Mouse (Mus musculus): ENCODE results near the gene Myo15. TPM values are rescaled to one million over a fixed set of nuclear protein-coding genes. Genes with fewer than 3 reads are reported as not detected.

Myo15 gene
- polyA plus RNA-seq (2015; fragmentation: Nextera tagmentation; extraction: Ambion mirVana): not detected in 2 replicates

GRCm38 (mm10) chr11:60469039-60469438, at the start of gene Myo15:
TSS of gene Myo15 (plus strand) at chr11:60469339.

GRCm38 (mm10) chr11:60454080-60454744, 14.9 kb upstream of the Myo15 start, which contains the start of gene Drg2:
TSS of gene Drg2 (plus strand) at chr11:60454591.

GRCm38 (mm10) chr11:60536180-60536858, 67.2 kb downstream of the Myo15 start, which contains the start of gene Alkbh5:
TSS of gene Alkbh5 (plus strand) at chr11:60536381.

Other genes starting within 250 kb of the Myo15 start
- 51.1 and 51.3 TPM in 2 replicates for gene Srebf1, start 246.8 kb upstream of the Myo15 start, polyA plus RNA-seq (2015; fragmentation: Nextera tagmentation; extraction: Ambion mirVana)
- gene Tom1l2, start 116.4 kb upstream of the Myo15 start, polyA plus RNA-seq (2015; fragmentation: Nextera tagmentation; extraction: Ambion mirVana): 23.3 and 24.1 TPM in 2 replicates
- gene Drc3, start 116.0 kb upstream of the Myo15 start, polyA plus RNA-seq (2015; fragmentation: Nextera tagmentation; extraction: Ambion mirVana): 0.34 and 0.43 TPM in 2 replicates
- gene Gid4, start 52.2 kb upstream of the Myo15 start, polyA plus RNA-seq (2015; fragmentation: Nextera tagmentation; extraction: Ambion mirVana): 11.4 and 13.0 TPM in 2 replicates
- gene Atpaf2, start 50.9 kb upstream of the Myo15 start, polyA plus RNA-seq (2015; fragmentation: Nextera tagmentation; extraction: Ambion mirVana): 25.5 and 27.5 TPM in 2 replicates
- 49.9 and 51.4 TPM in 2 replicates for gene Drg2, start 14.7 kb upstream of the Myo15 start, polyA plus RNA-seq (2015; fragmentation: Nextera tagmentation; extraction: Ambion mirVana)
- 27.8 and 30.6 TPM in 2 replicates for gene Alkbh5, start 67.0 kb downstream of the Myo15 start, polyA plus RNA-seq (2015; fragmentation: Nextera tagmentation; extraction: Ambion mirVana)
- 15.4 and 17.7 TPM in 2 replicates for gene Llgl1, start 230.4 kb downstream of the Myo15 start, polyA plus RNA-seq (2015; fragmentation: Nextera tagmentation; extraction: Ambion mirVana)